Mouse (Mus musculus): ENCODE results near the gene Mrpl20. TPM values are rescaled to one million over a fixed set of nuclear protein-coding genes. Genes with fewer than 3 reads are reported as not detected.
A peak's percentile ranks its signal among the peaks of the same experiment; 100 is the strongest.

Gene Mrpl20
- polyA plus RNA-seq, 1 experiment from 2014 or later, result 160 TPM

DNA sequence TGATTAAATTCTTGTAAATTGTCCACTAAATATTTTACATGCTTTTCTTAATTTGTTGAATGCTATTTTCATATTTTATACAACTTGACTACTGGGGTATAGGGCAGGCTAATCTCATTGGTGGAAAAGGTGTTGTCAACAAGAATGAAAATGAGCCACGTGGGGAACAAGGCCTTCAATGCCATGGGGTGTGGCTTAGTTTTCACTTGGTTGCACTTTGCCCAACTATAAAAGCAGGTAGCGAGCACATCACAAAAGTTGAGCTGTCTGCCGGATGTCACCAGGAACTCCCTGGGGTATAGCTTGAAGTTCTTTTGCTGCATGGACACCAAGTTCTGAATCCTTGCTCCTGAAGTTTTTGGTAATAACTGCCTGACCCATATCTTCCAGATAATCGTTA is 14.9 kb downstream of the Mrpl20 start:
- WGBS, result 90% methylated on average over 4 of the region's 4 CpGs

DNA sequence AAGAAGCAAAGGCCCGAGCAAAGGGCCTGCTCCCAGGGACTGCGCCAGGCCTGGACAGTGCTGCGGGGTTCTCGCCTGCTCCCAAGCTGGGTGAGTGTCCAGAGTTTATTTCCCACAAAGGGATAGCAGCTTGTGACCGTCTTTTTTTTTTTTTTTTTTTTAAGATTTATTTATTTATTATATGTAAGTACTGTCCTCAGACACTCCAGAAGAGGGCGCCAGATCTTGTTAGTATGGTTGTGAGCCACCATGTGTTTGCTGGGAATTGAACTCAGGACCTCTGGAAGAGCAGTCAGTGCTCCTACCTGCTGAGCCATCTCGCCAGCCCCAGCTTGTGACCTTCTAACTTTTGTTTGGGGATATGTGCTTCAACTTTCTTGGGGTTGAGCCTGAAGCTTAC is 18.3 kb downstream of the Mrpl20 start:
- Histone ChIP-seq H3K4me3 (ENCODE audit: control insufficient read depth in 1 of 2, insufficient read depth in 1 of 2, low read depth in 1 of 2, low read length in 2 of 2) (no peak overlapping the region), H3K4me2 (ENCODE audit: low read length) (no peak overlapping the region), H3K4me1 (ENCODE audit: control insufficient read depth in 2 of 2, insufficient read depth in 2 of 2, low read length in 2 of 2) (no peaks in the 10 kb centered on the region), H3K36me3 (ENCODE audit: control insufficient read depth, insufficient read depth, low read length) (peaks cover 98% of the 10 kb centered on the region), H3K9ac (ENCODE audit: low read length) (no peak overlapping the region), H3K27ac (replicated peaks in 1 of 2; ENCODE audit: control insufficient read depth in 1 of 2, insufficient read depth in 1 of 2, low read depth in 2 of 2, low read length in 2 of 2) (no peak overlapping the region), H3K9me3 (ENCODE audit: control insufficient read depth, low read length) (no peaks in the 10 kb centered on the region), H3K27me3 (ENCODE audit: control insufficient read depth, insufficient read depth, low read length) (no peaks in the 10 kb centered on the region)
- no peak for ATAC-seq (ENCODE audit: insufficient number of reproducible peaks, insufficient read depth, low FRiP score, low read depth)
- WGBS, result 81% methylated on average over 7 of the region's 7 CpGs

More for the DNA sequence above, 14.9 kb downstream of the Mrpl20 start:
- no peak overlapping the region for H3K4me3 ChIP-seq (ENCODE audit: control insufficient read depth in 1 of 2, insufficient read depth in 1 of 2, low read depth in 1 of 2, low read length in 2 of 2)
- H3K27me3 ChIP-seq (ENCODE audit: control insufficient read depth, insufficient read depth, low read length), result no peaks in the 10 kb centered on the region
- H3K36me3 ChIP-seq (ENCODE audit: control insufficient read depth, insufficient read depth, low read length), result peaks cover 92% of the 10 kb centered on the region
- no peaks in the 10 kb centered on the region for H3K9me3 ChIP-seq (ENCODE audit: control insufficient read depth, low read length)
- H3K4me2 ChIP-seq (ENCODE audit: low read length), result no peak overlapping the region
- ATAC-seq (ENCODE audit: insufficient number of reproducible peaks, insufficient read depth, low FRiP score, low read depth), result no peak
- no peak overlapping the region for H3K27ac ChIP-seq (replicated peaks in 1 of 2; ENCODE audit: control insufficient read depth in 1 of 2, insufficient read depth in 1 of 2, low read depth in 2 of 2, low read length in 2 of 2)
- H3K9ac ChIP-seq (ENCODE audit: low read length), result no peak overlapping the region
- H3K4me1 ChIP-seq (ENCODE audit: control insufficient read depth in 2 of 2, insufficient read depth in 2 of 2, low read length in 2 of 2), result peaks cover 0 to 13% of the 10 kb centered on the region in 2 experiments; a peak in 3 of 4 replicates

GRCm38 (mm10) chr4:155823443-155823842 is 20.8 kb downstream of the Mrpl20 start:
- Histone ChIP-seq H3K9ac (ENCODE audit: low read length) (no peak overlapping the region), H3K4me2 (ENCODE audit: low read length) (no peak overlapping the region), H3K4me3 (ENCODE audit: control insufficient read depth in 1 of 2, insufficient read depth in 1 of 2, low read depth in 1 of 2, low read length in 2 of 2) (no peak overlapping the region), H3K27me3 (ENCODE audit: control insufficient read depth, insufficient read depth, low read length) (no peaks in the 10 kb centered on the region), H3K36me3 (ENCODE audit: control insufficient read depth, insufficient read depth, low read length) (peaks cover 95% of the 10 kb centered on the region), H3K27ac (replicated peaks in 1 of 2; ENCODE audit: control insufficient read depth in 1 of 2, insufficient read depth in 1 of 2, low read depth in 2 of 2, low read length in 2 of 2) (no peak overlapping the region), H3K9me3 (ENCODE audit: control insufficient read depth, low read length) (no peaks in the 10 kb centered on the region), H3K4me1 (ENCODE audit: control insufficient read depth in 2 of 2, insufficient read depth in 2 of 2, low read length in 2 of 2) (no peaks in the 10 kb centered on the region)
- 93% methylated on average over 16 of the region's 16 CpGs for WGBS
- no peak for ATAC-seq (ENCODE audit: insufficient number of reproducible peaks, insufficient read depth, low FRiP score, low read depth)

GRCm38 (mm10) chr4:155829866-155830265 is 27.2 kb downstream of the Mrpl20 start:
- Histone ChIP-seq H3K27me3 (ENCODE audit: control insufficient read depth, insufficient read depth, low read length) (no peaks in the 10 kb centered on the region), H3K4me3 (ENCODE audit: control insufficient read depth in 1 of 2, insufficient read depth in 1 of 2, low read depth in 1 of 2, low read length in 2 of 2) (no peak overlapping the region), H3K9me3 (ENCODE audit: control insufficient read depth, low read length) (no peaks in the 10 kb centered on the region), H3K36me3 (ENCODE audit: control insufficient read depth, insufficient read depth, low read length) (peaks cover 43% of the 10 kb centered on the region), H3K9ac (ENCODE audit: low read length) (no peak overlapping the region), H3K27ac (replicated peaks in 1 of 2; ENCODE audit: control insufficient read depth in 1 of 2, insufficient read depth in 1 of 2, low read depth in 2 of 2, low read length in 2 of 2) (no peak overlapping the region), H3K4me2 (ENCODE audit: low read length) (no peak overlapping the region), H3K4me1 (ENCODE audit: control insufficient read depth in 2 of 2, insufficient read depth in 2 of 2, low read length in 2 of 2) (peaks cover 8 to 13% of the 10 kb centered on the region in 2 experiments)
- 87% methylated on average over 4 of the region's 4 CpGs for WGBS
- ATAC-seq (ENCODE audit: insufficient number of reproducible peaks, insufficient read depth, low FRiP score, low read depth), result no peak

DNA sequence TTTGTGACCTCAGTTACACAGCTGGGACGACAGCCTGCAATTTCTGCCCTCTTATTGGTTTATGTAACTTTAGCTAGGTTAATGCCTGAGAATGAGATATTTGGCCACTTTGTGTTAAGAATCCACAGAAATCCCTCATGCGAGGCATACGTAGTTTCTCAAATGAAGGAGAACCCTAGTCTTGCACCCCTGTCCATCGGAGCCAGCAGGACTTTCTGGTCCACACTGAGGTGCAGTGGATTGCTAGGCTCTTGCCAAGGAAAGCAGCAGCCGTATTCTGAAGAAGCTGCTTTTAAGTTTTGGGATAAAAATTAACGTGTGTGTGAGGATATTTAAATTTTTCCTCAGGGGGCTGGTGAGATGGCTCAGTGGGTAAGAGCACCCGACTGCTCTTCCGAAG is 27.9 kb downstream of the Mrpl20 start:
- H3K27ac ChIP-seq (replicated peaks in 1 of 2; ENCODE audit: control insufficient read depth in 1 of 2, insufficient read depth in 1 of 2, low read depth in 2 of 2, low read length in 2 of 2), result no peak overlapping the region
- no peaks in the 10 kb centered on the region for H3K27me3 ChIP-seq (ENCODE audit: control insufficient read depth, insufficient read depth, low read length)
- H3K9ac ChIP-seq (ENCODE audit: low read length), result no peak overlapping the region
- H3K4me2 ChIP-seq (ENCODE audit: low read length), result peak overlapping the region; percentile 96
- H3K36me3 ChIP-seq (ENCODE audit: control insufficient read depth, insufficient read depth, low read length), result peaks cover 35% of the 10 kb centered on the region
- H3K4me1 ChIP-seq (ENCODE audit: control insufficient read depth in 2 of 2, insufficient read depth in 2 of 2, low read length in 2 of 2), result peaks cover 8 to 13% of the 10 kb centered on the region in 2 experiments
- no peak for ATAC-seq (ENCODE audit: insufficient number of reproducible peaks, insufficient read depth, low FRiP score, low read depth)
- 49% methylated on average over 8 of the region's 8 CpGs for WGBS
- H3K9me3 ChIP-seq (ENCODE audit: control insufficient read depth, low read length), result no peaks in the 10 kb centered on the region
- H3K4me3 ChIP-seq (ENCODE audit: control insufficient read depth in 1 of 2, insufficient read depth in 1 of 2, low read depth in 1 of 2, low read length in 2 of 2), result peak overlapping the region in 1 of 2 experiments; percentile 89; a peak in 2 of 4 replicates

- peaks cover 8 to 13% of the 10 kb centered on the region in 2 experiments for H3K4me1 ChIP-seq (ENCODE audit: control insufficient read depth in 2 of 2, insufficient read depth in 2 of 2, low read length in 2 of 2)
- no peaks in the 10 kb centered on the region for H3K9me3 ChIP-seq (ENCODE audit: control insufficient read depth, low read length)
- WGBS, result under 1% methylated on average over 49 of the region's 49 CpGs
- H3K36me3 ChIP-seq (ENCODE audit: control insufficient read depth, insufficient read depth, low read length), result peaks cover 31% of the 10 kb centered on the region
- peak within 1 kb of the TSS; percentile 94 for H3K9ac ChIP-seq (ENCODE audit: low read length)
- H3K27me3 ChIP-seq (ENCODE audit: control insufficient read depth, insufficient read depth, low read length), result no peaks in the 10 kb centered on the region
- H3K4me3 ChIP-seq (ENCODE audit: control insufficient read depth in 1 of 2, insufficient read depth in 1 of 2, low read depth in 1 of 2, low read length in 2 of 2), result peak within 1 kb of the TSS; percentile 78 to 89
- peak within 1 kb of the TSS; percentile 96 for H3K4me2 ChIP-seq (ENCODE audit: low read length)
- peak within 1 kb of the TSS; percentile 72 to 90 for H3K27ac ChIP-seq (replicated peaks in 1 of 2; ENCODE audit: control insufficient read depth in 1 of 2, insufficient read depth in 1 of 2, low read depth in 2 of 2, low read length in 2 of 2)
- peak; percentile 91 for ATAC-seq (ENCODE audit: insufficient number of reproducible peaks, insufficient read depth, low FRiP score, low read depth)
These were observed 28.6 kb downstream of the Mrpl20 start, which contains the start of gene Aurkaip1 for GRCm38 (mm10) chr4:155831205-155831766. Gene Aurkaip1, plus strand, starts transcription at chr4:155831272.

- Histone ChIP-seq H3K4me1 (ENCODE audit: control insufficient read depth in 2 of 2, insufficient read depth in 2 of 2, low read length in 2 of 2) (peaks cover 8 to 13% of the 10 kb centered on the region in 2 experiments), H3K4me2 (ENCODE audit: low read length) (peak overlapping the region; percentile 96), H3K27me3 (ENCODE audit: control insufficient read depth, insufficient read depth, low read length) (no peaks in the 10 kb centered on the region), H3K36me3 (ENCODE audit: control insufficient read depth, insufficient read depth, low read length) (peaks cover 26% of the 10 kb centered on the region), H3K27ac (replicated peaks in 1 of 2; ENCODE audit: control insufficient read depth in 1 of 2, insufficient read depth in 1 of 2, low read depth in 2 of 2, low read length in 2 of 2) (peak overlapping the region; percentile 45 to 90), H3K9me3 (ENCODE audit: control insufficient read depth, low read length) (no peaks in the 10 kb centered on the region), H3K9ac (ENCODE audit: low read length) (peak overlapping the region; percentile 94), H3K4me3 (ENCODE audit: control insufficient read depth in 1 of 2, insufficient read depth in 1 of 2, low read depth in 1 of 2, low read length in 2 of 2) (peak overlapping the region; percentile 78 to 89)
- 1% methylated on average over 25 of the region's 25 CpGs for WGBS
- ATAC-seq (ENCODE audit: insufficient number of reproducible peaks, insufficient read depth, low FRiP score, low read depth), result no peak
These were observed 29.2 kb downstream of the Mrpl20 start for GRCm38 (mm10) chr4:155831831-155832230.

GRCm38 (mm10) chr4:155832321-155832720 is 29.6 kb downstream of the Mrpl20 start:
- ATAC-seq (ENCODE audit: insufficient number of reproducible peaks, insufficient read depth, low FRiP score, low read depth), result no peak
- Histone ChIP-seq H3K4me3 (ENCODE audit: control insufficient read depth in 1 of 2, insufficient read depth in 1 of 2, low read depth in 1 of 2, low read length in 2 of 2) (peak overlapping the region; percentile 78 to 89), H3K4me2 (ENCODE audit: low read length) (peak overlapping the region; percentile 96), H3K4me1 (ENCODE audit: control insufficient read depth in 2 of 2, insufficient read depth in 2 of 2, low read length in 2 of 2) (peaks cover 8 to 13% of the 10 kb centered on the region in 2 experiments), H3K27ac (replicated peaks in 1 of 2; ENCODE audit: control insufficient read depth in 1 of 2, insufficient read depth in 1 of 2, low read depth in 2 of 2, low read length in 2 of 2) (peak overlapping the region in 1 of 2 experiments; percentile 90; a peak in 1 of 4 replicates), H3K9me3 (ENCODE audit: control insufficient read depth, low read length) (no peaks in the 10 kb centered on the region), H3K9ac (ENCODE audit: low read length) (peak overlapping the region; percentile 94), H3K27me3 (ENCODE audit: control insufficient read depth, insufficient read depth, low read length) (no peaks in the 10 kb centered on the region), H3K36me3 (ENCODE audit: control insufficient read depth, insufficient read depth, low read length) (peaks cover 21% of the 10 kb centered on the region)
- 48% methylated on average over 10 of the region's 10 CpGs for WGBS
